Mouse (Mus musculus): ENCODE measurements at regions not wholly inside any gene's neighbourhood (a gene's known extent, or its start where the extent isn't known, plus 50 kb on each side); places are given as distances from the start of the nearest gene placed in this dataset.

GRCm38 (mm10) chr19:54838231-54838630 is 288.8 kb downstream of the Gpam start:
- TF ChIP-seq HCFC1 (IDR thresholded peaks at IDR 0.05; ENCODE audit: borderline replicate concordance, insufficient read depth, low read length) (no peak), MAFK (IDR thresholded peaks at IDR 0.05; ENCODE audit: insufficient read depth, low read depth, low read length) (no peak), ZNF384 (IDR thresholded peaks at IDR 0.05; ENCODE audit: low read depth, low read length) (no peak), ZC3H11A (IDR thresholded peaks at IDR 0.05; ENCODE audit: borderline replicate concordance, low read depth, low read length) (no peak), CHD2 (IDR thresholded peaks at IDR 0.05; ENCODE audit: low read depth, low read length) (no peak)
